Mouse (Mus musculus) olfactory bulb, adult 2 months (tissue): ENCODE results near the gene Olfm2.

ENCODE experiments used
- CTCF ChIP-seq: fragments of 200-500 bp; IDR thresholded peaks from 2 replicates; pipeline ENCODE4 v1.5.1; 2012; ENCODE audit warnings: low read depth, mild to moderate bottlenecking, low read length, moderate library complexity; ENCODE audit not compliant: insufficient read depth
- POLR2A ChIP-seq: fragments of 200-500 bp; IDR thresholded peaks from 2 replicates; pipeline ENCODE4 v1.6.1; 2012; ENCODE audit warnings: mild to moderate bottlenecking, low read depth, low read length, moderate library complexity; ENCODE audit not compliant: insufficient read depth

GRCm38 (mm10) chr9:20760813-20761212 is 14.7 kb upstream of the Olfm2 start:
- TF ChIP-seq CTCF (no peak), POLR2A (no peak)
